Mouse (Mus musculus): Measurements from ENCODE around the gene Ky. TPM values are rescaled to one million over a fixed set of nuclear protein-coding genes. Genes with fewer than 3 reads are reported as not detected.

Ky gene
- polyA plus RNA-seq, 1 experiment from 2014 or later = 0.08 TPM

GRCm38 (mm10) chr9:102529008-102529407 lies 23.5 kb downstream of the Ky start:
- no peaks in the 10 kb centered on the region for H3K36me3 ChIP-seq (ENCODE audit: control insufficient read depth, insufficient read depth, low read length)
- no peak overlapping the region for H3K27ac ChIP-seq (replicated peaks)
- TF ChIP-seq EP300 (optimal IDR thresholded peaks at IDR 0.05) (no peak), CTCF (IDR thresholded peaks at IDR 0.05; ENCODE audit: low read depth) (no peak)
- no peaks in the 10 kb centered on the region for H3K9me3 ChIP-seq (ENCODE audit: control insufficient read depth, low read length)
- H3K4me1 ChIP-seq (replicated peaks; ENCODE audit: control insufficient read depth, insufficient read depth) = no peaks in the 10 kb centered on the region
- ATAC-seq (ENCODE audit: low FRiP score, low TSS enrichment) (no peak), DNase-seq (ENCODE audit: low spot score) (no peak)
- no peak overlapping the region for H3K9ac ChIP-seq (ENCODE audit: low read length)
- no peak overlapping the region for H3K4me3 ChIP-seq (ENCODE audit: low read depth, low read length)
- no peak overlapping the region for H3K4me2 ChIP-seq (replicated peaks; ENCODE audit: low read depth)
- WGBS = 87% methylated on average over 3 of the region's 3 CpGs
- H3K27me3 ChIP-seq (ENCODE audit: control insufficient read depth, insufficient read depth, low read length) = no peaks in the 10 kb centered on the region

- WGBS = 71% methylated on average over 21 of the region's 21 CpGs
- Histone ChIP-seq H3K9me3 (ENCODE audit: control insufficient read depth, low read length) (no peaks in the 10 kb centered on the region), H3K4me3 (ENCODE audit: low read depth, low read length) (no peak overlapping the region), H3K9ac (ENCODE audit: low read length) (no peak overlapping the region), H3K27ac (replicated peaks) (no peak overlapping the region), H3K4me2 (replicated peaks; ENCODE audit: low read depth) (no peak overlapping the region), H3K36me3 (ENCODE audit: control insufficient read depth, insufficient read depth, low read length) (no peaks in the 10 kb centered on the region), H3K27me3 (ENCODE audit: control insufficient read depth, insufficient read depth, low read length) (no peaks in the 10 kb centered on the region), H3K4me1 (replicated peaks; ENCODE audit: control insufficient read depth, insufficient read depth) (no peaks in the 10 kb centered on the region)
- no peak for ATAC-seq (ENCODE audit: low FRiP score, low TSS enrichment)
- TF ChIP-seq CTCF (IDR thresholded peaks at IDR 0.05; ENCODE audit: low read depth) = no peak
- TF ChIP-seq EP300 (optimal IDR thresholded peaks at IDR 0.05) = no peak
- no peak for DNase-seq (ENCODE audit: low spot score)
Observed at GRCm38 (mm10) chr9:102531051-102531892, 25.7 kb downstream of the Ky start.

GRCm38 (mm10) chr9:102536968-102537367 lies 31.4 kb downstream of the Ky start:
- Histone ChIP-seq H3K9ac (ENCODE audit: low read length) (no peak overlapping the region), H3K27ac (replicated peaks) (no peak overlapping the region), H3K27me3 (ENCODE audit: control insufficient read depth, insufficient read depth, low read length) (no peaks in the 10 kb centered on the region), H3K4me2 (replicated peaks; ENCODE audit: low read depth) (no peak overlapping the region), H3K36me3 (ENCODE audit: control insufficient read depth, insufficient read depth, low read length) (no peaks in the 10 kb centered on the region), H3K4me1 (replicated peaks; ENCODE audit: control insufficient read depth, insufficient read depth) (no peaks in the 10 kb centered on the region), H3K4me3 (ENCODE audit: low read depth, low read length) (no peak overlapping the region), H3K9me3 (ENCODE audit: control insufficient read depth, low read length) (no peaks in the 10 kb centered on the region)
- DNase-seq (ENCODE audit: low spot score) (no peak), ATAC-seq (ENCODE audit: low FRiP score, low TSS enrichment) (no peak)
- TF ChIP-seq EP300 (optimal IDR thresholded peaks at IDR 0.05) = no peak
- no peak for TF ChIP-seq CTCF (IDR thresholded peaks at IDR 0.05; ENCODE audit: low read depth)
- WGBS = 89% methylated on average over 4 of the region's 4 CpGs

GRCm38 (mm10) chr9:102539699-102540098 lies 34.1 kb downstream of the Ky start:
- no peak for DNase-seq (ENCODE audit: low spot score)
- no peak for ATAC-seq (ENCODE audit: low FRiP score, low TSS enrichment)
- no peaks in the 10 kb centered on the region for H3K4me1 ChIP-seq (replicated peaks; ENCODE audit: control insufficient read depth, insufficient read depth)
- no peak overlapping the region for H3K9ac ChIP-seq (ENCODE audit: low read length)
- TF ChIP-seq EP300 (optimal IDR thresholded peaks at IDR 0.05) = no peak
- TF ChIP-seq CTCF (IDR thresholded peaks at IDR 0.05; ENCODE audit: low read depth) = no peak
- no peak overlapping the region for H3K4me3 ChIP-seq (ENCODE audit: low read depth, low read length)
- H3K27me3 ChIP-seq (ENCODE audit: control insufficient read depth, insufficient read depth, low read length) = no peaks in the 10 kb centered on the region
- no peak overlapping the region for H3K27ac ChIP-seq (replicated peaks)
- 47% methylated on average over 7 of the region's 7 CpGs for WGBS
- no peak overlapping the region for H3K4me2 ChIP-seq (replicated peaks; ENCODE audit: low read depth)
- no peaks in the 10 kb centered on the region for H3K9me3 ChIP-seq (ENCODE audit: control insufficient read depth, low read length)
- H3K36me3 ChIP-seq (ENCODE audit: control insufficient read depth, insufficient read depth, low read length) = no peaks in the 10 kb centered on the region

GRCm38 (mm10) chr9:102541666-102542065 lies 36.1 kb downstream of the Ky start:
- no peak for TF ChIP-seq CTCF (IDR thresholded peaks at IDR 0.05; ENCODE audit: low read depth)
- TF ChIP-seq EP300 (optimal IDR thresholded peaks at IDR 0.05) = no peak
- H3K9me3 ChIP-seq (ENCODE audit: control insufficient read depth, low read length) = no peaks in the 10 kb centered on the region
- H3K4me2 ChIP-seq (replicated peaks; ENCODE audit: low read depth) = no peak overlapping the region
- no peaks in the 10 kb centered on the region for H3K27me3 ChIP-seq (ENCODE audit: control insufficient read depth, insufficient read depth, low read length)
- DNase-seq (ENCODE audit: low spot score) (no peak), ATAC-seq (ENCODE audit: low FRiP score, low TSS enrichment) (no peak)
- no peak overlapping the region for H3K27ac ChIP-seq (replicated peaks)
- no peak overlapping the region for H3K9ac ChIP-seq (ENCODE audit: low read length)
- no peaks in the 10 kb centered on the region for H3K36me3 ChIP-seq (ENCODE audit: control insufficient read depth, insufficient read depth, low read length)
- H3K4me1 ChIP-seq (replicated peaks; ENCODE audit: control insufficient read depth, insufficient read depth) = no peaks in the 10 kb centered on the region
- 81% methylated on average over 10 of the region's 10 CpGs for WGBS
- no peak overlapping the region for H3K4me3 ChIP-seq (ENCODE audit: low read depth, low read length)

- Histone ChIP-seq H3K4me2 (replicated peaks; ENCODE audit: low read depth) (no peak overlapping the region), H3K9me3 (ENCODE audit: control insufficient read depth, low read length) (no peaks in the 10 kb centered on the region), H3K27me3 (ENCODE audit: control insufficient read depth, insufficient read depth, low read length) (no peaks in the 10 kb centered on the region), H3K9ac (ENCODE audit: low read length) (no peak overlapping the region), H3K4me3 (ENCODE audit: low read depth, low read length) (no peak overlapping the region), H3K36me3 (ENCODE audit: control insufficient read depth, insufficient read depth, low read length) (no peaks in the 10 kb centered on the region), H3K27ac (replicated peaks) (no peak overlapping the region), H3K4me1 (replicated peaks; ENCODE audit: control insufficient read depth, insufficient read depth) (no peaks in the 10 kb centered on the region)
- DNase-seq (ENCODE audit: low spot score) (no peak), ATAC-seq (ENCODE audit: low FRiP score, low TSS enrichment) (no peak)
- 67% methylated on average over 8 of the region's 8 CpGs for WGBS
- TF ChIP-seq EP300 (optimal IDR thresholded peaks at IDR 0.05) = no peak
- TF ChIP-seq CTCF (IDR thresholded peaks at IDR 0.05; ENCODE audit: low read depth) = no peak
Observed at GRCm38 (mm10) chr9:102542540-102542939, 37.0 kb downstream of the Ky start.
